Mouse (Mus musculus) olfactory bulb, adult 2 months (tissue): ENCODE results near the gene Csmd2. TPM values are rescaled to one million over a fixed set of nuclear protein-coding genes. Genes with fewer than 3 reads are reported as not detected.

ENCODE experiments used
- H3K27ac ChIP-seq: fragments of 200-500 bp; 2 replicates; pipeline ENCODE4 v1.5.1; 2012; ENCODE audit warnings: low read depth, low read length; ENCODE audit not compliant: insufficient read depth
- H3K4me1 ChIP-seq: fragments of 200-500 bp; 2 replicates; pipeline ENCODE4 v1.6.1; 2012; ENCODE audit warnings: low read length; ENCODE audit not compliant: control insufficient read depth, insufficient read depth
- H3K4me3 ChIP-seq: fragments of 200-500 bp; 2 replicates; pipeline ENCODE4 v1.5.1; 2012; ENCODE audit warnings: mild to moderate bottlenecking, low read depth, low read length, moderate library complexity; ENCODE audit not compliant: insufficient read depth
- CTCF ChIP-seq: fragments of 200-500 bp; IDR thresholded peaks from 2 replicates; pipeline ENCODE4 v1.5.1; 2012; ENCODE audit warnings: low read depth, mild to moderate bottlenecking, low read length, moderate library complexity; ENCODE audit not compliant: insufficient read depth
- POLR2A ChIP-seq: fragments of 200-500 bp; IDR thresholded peaks from 2 replicates; pipeline ENCODE4 v1.6.1; 2012; ENCODE audit warnings: mild to moderate bottlenecking, low read depth, low read length, moderate library complexity; ENCODE audit not compliant: insufficient read depth
- WGBS: fragments of 180-500 bp; shearing (Covaris S2); methylation state at CpG from one replicate; pipeline ENCODE4 v1.1.7; 2018; 5-methylcytosine and 5-hydroxymethylcytosine counted together
- polyA plus RNA-seq: library from polyadenylated mRNA; stranded (reverse); fragments of >200 nt; gene quantifications from 2 replicates; pipeline ENCODE4 v1.2.4, GENCODE M21; 2012; ENCODE audit warnings: low replicate concordance; ENCODE audit not compliant: missing spikeins, insufficient read depth, insufficient read length

Csmd2 gene
- polyA plus RNA-seq, 1 experiment = not detected

- Histone ChIP-seq H3K4me3 (no peak overlapping the region), H3K27ac (no peak overlapping the region), H3K4me1 (peaks cover 11% of the 10 kb centered on the region)
- 42% methylated on average over 6 of the region's 6 CpGs for WGBS
- TF ChIP-seq POLR2A (no peak), CTCF (no peak)
These were observed 140.9 kb downstream of the Csmd2 start for GRCm38 (mm10) chr4:128128546-128128945.

- H3K27ac ChIP-seq = no peak overlapping the region
- no peak overlapping the region for H3K4me3 ChIP-seq
- TF ChIP-seq CTCF (no peak), POLR2A (no peak)
- H3K4me1 ChIP-seq = peaks cover 24% of the 10 kb centered on the region
- WGBS = 75% methylated on average over 4 of the region's 4 CpGs
These were observed 143.0 kb downstream of the Csmd2 start for GRCm38 (mm10) chr4:128130611-128131142.

GRCm38 (mm10) chr4:128131666-128132065, 144.0 kb downstream of the Csmd2 start:
- Histone ChIP-seq H3K4me3 (no peak overlapping the region), H3K27ac (no peak overlapping the region), H3K4me1 (peaks cover 19% of the 10 kb centered on the region)
- TF ChIP-seq POLR2A = no peak
- no peak for TF ChIP-seq CTCF
- 86% methylated on average over 4 of the region's 4 CpGs for WGBS

GRCm38 (mm10) chr4:128132876-128133646, 145.4 kb downstream of the Csmd2 start:
- H3K4me1 ChIP-seq = peaks cover 15% of the 10 kb centered on the region
- H3K27ac ChIP-seq = no peak overlapping the region
- no peak overlapping the region for H3K4me3 ChIP-seq
- WGBS = 70% methylated on average over 11 of the region's 11 CpGs
- TF ChIP-seq CTCF (no peak), POLR2A (no peak)

- H3K27ac ChIP-seq = no peak overlapping the region
- no peak overlapping the region for H3K4me3 ChIP-seq
- WGBS = 45% methylated on average over 11 of the region's 11 CpGs
- H3K4me1 ChIP-seq = peaks cover 13% of the 10 kb centered on the region
- TF ChIP-seq POLR2A = no peak
- TF ChIP-seq CTCF = no peak
These were observed 146.8 kb downstream of the Csmd2 start for GRCm38 (mm10) chr4:128134348-128134994.

GRCm38 (mm10) chr4:128135014-128135622, 147.5 kb downstream of the Csmd2 start:
- no peak for TF ChIP-seq CTCF
- no peak for TF ChIP-seq POLR2A
- Histone ChIP-seq H3K27ac (no peak overlapping the region), H3K4me3 (no peak overlapping the region), H3K4me1 (peaks cover 13% of the 10 kb centered on the region)
- 54% methylated on average over 12 of the region's 12 CpGs for WGBS

- 90% methylated on average over 2 of the region's 2 CpGs for WGBS
- TF ChIP-seq CTCF (no peak), POLR2A (no peak)
These were observed 152.3 kb downstream of the Csmd2 start for GRCm38 (mm10) chr4:128139991-128140390.

GRCm38 (mm10) chr4:128141161-128142101, 153.8 kb downstream of the Csmd2 start:
- H3K4me3 ChIP-seq = no peak overlapping the region
- no peak overlapping the region for H3K27ac ChIP-seq
- WGBS = 77% methylated on average over 10 of the region's 10 CpGs
- no peaks in the 10 kb centered on the region for H3K4me1 ChIP-seq
- no peak for TF ChIP-seq CTCF
- TF ChIP-seq POLR2A = no peak

More at GRCm38 (mm10) chr4:128139991-128140390, 152.3 kb downstream of the Csmd2 start:
- Histone ChIP-seq H3K4me1 (peaks cover 1% of the 10 kb centered on the region), H3K4me3 (no peak overlapping the region), H3K27ac (no peak overlapping the region)
